Mouse (Mus musculus) left cerebral cortex, postnatal 25 days (tissue): ENCODE data around the gene Ncapd2. TPM values are rescaled to one million over a fixed set of nuclear protein-coding genes. Genes with fewer than 3 reads are reported as not detected.
A peak's percentile ranks its signal among the peaks of the same experiment; 100 is the strongest.

Experiments
- DNase-seq, 2 experiments: peaks; one replicate each; pipeline ENCODE4 v3.0.0; 2022; ENCODE audit warnings: low spot score in 2 of 2, mixed read lengths in 1 of 2
- intact Hi-C: fragments of 180-260 bp; cut with DNase I; formaldehyde crosslinking; loops from one replicate; pipeline ENCODE4 v1.15.1; 2025
- total RNA-seq, 2 experiments: library from RNA; stranded (reverse); gene quantifications; 2 replicates each; pipeline ENCODE4 v1.2.3; 2021

Ncapd2 gene
- total RNA-seq = 10 to 100 TPM; 18.9 to 25.6 TPM

- intact Hi-C loops = loop anchor here (1.0 kb wide), 1 partner anchor 24 kb away; the partner anchor contains the start of gene Vamp1
Measured at GRCm38 (mm10) chr6:125191332-125192015, at the start of gene Ncapd2, which contains the start of gene Mrpl51. Gene Ncapd2, minus strand, starts transcription at chr6:125191701. Gene Mrpl51, plus strand, starts transcription at chr6:125191801.

GRCm38 (mm10) chr6:125240617-125241016, 49.1 kb upstream of the Ncapd2 start:
- intact Hi-C loops = no loop called here
- DNase-seq = no peak

More at GRCm38 (mm10) chr6:125191332-125192015, at the start of gene Ncapd2, which contains the start of gene Mrpl51:
- peak; percentile 98 to 99 for DNase-seq

DNA sequence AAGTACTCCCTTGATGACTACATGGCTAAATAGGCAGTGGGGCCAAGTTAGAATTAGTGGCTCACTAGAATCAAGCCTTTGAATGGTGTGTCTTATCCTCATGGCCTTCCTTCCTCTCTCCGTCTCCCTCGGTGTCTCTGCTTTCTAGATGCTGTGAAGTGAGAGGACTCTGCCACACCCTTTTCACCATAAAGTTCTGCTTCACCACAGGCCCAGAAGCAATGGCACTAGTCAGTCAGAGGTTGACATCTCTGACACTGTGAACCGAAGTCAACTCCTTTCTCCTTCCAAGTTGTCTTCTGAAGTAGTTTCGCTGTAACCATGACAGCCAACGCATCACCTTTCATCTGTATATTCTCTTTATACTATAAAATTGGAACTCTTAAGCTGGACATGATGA, 48.0 kb upstream of the Ncapd2 start:
- intact Hi-C loops = no loop called here
- DNase-seq = no peak

DNA sequence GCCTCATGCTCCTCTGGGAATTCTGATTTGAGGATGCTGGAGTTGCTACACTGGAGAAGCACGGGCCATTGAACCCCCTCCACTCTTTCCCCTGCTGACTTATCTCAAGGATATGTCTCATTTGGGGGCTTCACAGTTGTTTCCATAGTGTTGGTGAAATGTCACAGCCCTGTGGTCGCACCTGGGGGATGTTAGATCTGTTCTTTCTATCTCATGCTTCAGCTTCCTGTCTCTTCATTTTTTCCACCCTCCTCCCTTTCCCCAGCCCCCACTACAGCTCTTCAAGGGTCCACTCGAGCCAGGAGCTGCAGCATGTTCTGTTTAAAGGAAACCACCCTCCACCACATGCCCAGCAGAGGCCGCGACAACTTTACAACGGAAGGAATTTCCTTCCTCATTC, 46.9 kb upstream of the Ncapd2 start:
- no peak for DNase-seq
- intact Hi-C loops = no loop called here

GRCm38 (mm10) chr6:125237421-125237820, 45.9 kb upstream of the Ncapd2 start:
- intact Hi-C loops = no loop called here
- no peak for DNase-seq

- intact Hi-C loops = no loop called here
- DNase-seq = no peak
Measured at GRCm38 (mm10) chr6:125236782-125237181, 45.3 kb upstream of the Ncapd2 start, which contains the start of gene Cd27. Gene Cd27, minus strand, starts transcription at chr6:125237010.

GRCm38 (mm10) chr6:125236341-125236740, 44.8 kb upstream of the Ncapd2 start:
- intact Hi-C loops = no loop called here
- no peak for DNase-seq

DNA sequence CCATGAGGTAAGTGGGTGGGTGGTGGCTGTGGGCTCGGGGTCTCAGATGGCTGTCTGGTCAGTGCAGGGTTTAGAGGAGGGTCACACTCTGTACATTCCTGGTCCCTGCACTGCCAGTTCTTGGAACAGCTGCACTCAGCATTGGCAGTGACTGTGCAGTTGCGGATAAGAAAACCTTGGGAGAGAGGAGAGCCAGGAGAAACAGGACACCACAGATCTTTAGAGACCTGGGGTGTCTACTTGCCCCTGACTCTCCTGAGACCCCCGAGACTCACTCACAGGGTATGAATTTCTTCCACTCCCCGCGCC, 43.0 kb upstream of the Ncapd2 start:
- no peak for DNase-seq
- intact Hi-C loops = no loop called here

DNA sequence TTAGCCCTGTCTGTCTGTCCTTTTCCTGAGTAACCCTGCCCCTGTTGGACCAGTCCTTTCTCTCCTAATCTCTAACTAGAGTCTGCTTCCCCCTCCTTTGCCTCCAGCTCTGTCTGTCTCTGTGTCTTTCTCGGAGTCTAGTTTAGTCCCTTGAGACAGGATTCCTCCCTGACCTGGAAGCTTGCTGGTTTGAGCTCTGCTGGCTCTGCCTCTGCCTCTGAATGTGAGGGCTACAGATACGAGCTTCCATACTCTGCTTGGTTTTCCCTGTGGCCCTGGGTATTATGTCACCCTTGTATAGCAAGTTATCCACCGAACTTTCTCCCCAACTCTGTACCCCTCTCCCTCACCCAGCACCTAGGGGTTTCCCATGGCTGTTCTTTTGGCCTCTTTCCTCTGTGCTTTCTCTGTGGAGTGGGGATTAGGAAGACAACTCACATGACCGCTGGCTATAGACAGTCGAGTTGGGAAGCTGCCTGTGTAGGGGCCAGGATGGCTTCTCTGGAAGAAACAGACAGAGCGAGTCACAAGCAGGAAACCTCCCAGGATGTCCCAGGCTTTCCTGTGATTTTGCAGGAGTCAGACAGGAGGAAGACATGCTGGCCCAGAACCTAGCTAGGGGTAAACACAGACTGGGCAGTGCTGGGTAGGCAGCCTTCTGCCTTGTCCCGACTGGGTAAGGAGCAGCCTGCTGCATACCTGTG, 42.5 kb upstream of the Ncapd2 start:
- intact Hi-C loops = no loop called here
- no peak for DNase-seq

DNA sequence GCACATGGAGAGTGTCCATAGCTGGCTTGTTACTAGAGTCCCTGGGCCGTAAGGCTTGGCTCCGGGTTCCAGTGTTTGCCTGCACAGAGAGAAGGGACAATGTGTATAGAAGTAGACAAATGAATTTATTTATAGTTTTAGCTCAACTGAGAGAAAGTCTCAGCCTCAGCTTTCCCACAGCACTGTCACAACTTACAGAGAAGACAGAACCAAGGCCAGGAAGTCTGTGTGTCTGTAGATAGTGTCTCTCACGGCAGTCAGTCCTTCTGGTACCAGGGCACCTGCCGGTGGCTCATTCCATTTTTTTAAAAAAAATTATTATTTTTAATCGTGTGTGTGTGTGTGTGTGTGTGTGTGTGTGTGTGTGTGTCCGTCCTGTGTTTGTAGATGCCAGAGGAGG, 41.0 kb upstream of the Ncapd2 start:
- intact Hi-C loops = no loop called here

GRCm38 (mm10) chr6:125232045-125232437, 40.5 kb upstream of the Ncapd2 start:
- intact Hi-C loops = no loop called here
- DNase-seq = no peak

More for the DNA sequence above, 41.0 kb upstream of the Ncapd2 start:
- no peak for DNase-seq

- intact Hi-C loops = no loop called here
- peak; percentile 41 to 50 for DNase-seq
Measured at GRCm38 (mm10) chr6:125231117-125232044, 39.9 kb upstream of the Ncapd2 start, which contains the start of gene Tapbpl. Gene Tapbpl, minus strand, starts transcription at chr6:125231860.

GRCm38 (mm10) chr6:125230571-125230970, 39.1 kb upstream of the Ncapd2 start:
- intact Hi-C loops = no loop called here

GRCm38 (mm10) chr6:125225518-125226115, 34.1 kb upstream of the Ncapd2 start:
- intact Hi-C loops = no loop called here
- DNase-seq = peak in 1 of 2 experiments; percentile 87

More at GRCm38 (mm10) chr6:125230571-125230970, 39.1 kb upstream of the Ncapd2 start:
- DNase-seq = no peak

GRCm38 (mm10) chr6:125222577-125222976, 31.1 kb upstream of the Ncapd2 start:
- intact Hi-C loops = no loop called here
- DNase-seq = no peak

DNA sequence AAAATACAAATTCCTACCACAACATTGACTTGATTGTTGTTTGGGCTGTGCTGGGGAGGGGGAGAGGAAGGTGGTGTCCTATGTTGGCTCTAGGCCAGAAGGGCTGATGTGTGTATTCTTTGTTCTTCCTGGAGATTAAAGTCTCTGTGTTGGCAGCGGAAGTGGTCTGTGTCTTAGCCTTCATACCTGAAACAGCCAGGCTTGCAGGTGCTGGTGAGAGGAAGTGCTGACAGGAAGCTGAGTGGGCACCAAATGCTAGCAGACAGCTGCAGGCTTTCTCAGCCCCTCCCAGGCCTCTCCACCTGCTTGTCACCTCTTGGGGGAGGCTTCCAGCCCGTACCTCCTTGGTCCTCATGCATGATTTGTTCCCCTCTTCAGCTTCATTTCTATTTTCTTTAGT, 30.6 kb upstream of the Ncapd2 start:
- intact Hi-C loops = no loop called here
- no peak for DNase-seq

- intact Hi-C loops = no loop called here
- no peak for DNase-seq
Measured at GRCm38 (mm10) chr6:125221115-125221745, 29.7 kb upstream of the Ncapd2 start.

GRCm38 (mm10) chr6:125218963-125219362, 27.5 kb upstream of the Ncapd2 start:
- peak; percentile 72 to 77 for DNase-seq
- intact Hi-C loops = loop anchor here (1.0 to 10.0 kb wide), 5 partner anchors 47 to 386 kb away; partner anchors contain the start of genes Gapdh and Iffo1

DNA sequence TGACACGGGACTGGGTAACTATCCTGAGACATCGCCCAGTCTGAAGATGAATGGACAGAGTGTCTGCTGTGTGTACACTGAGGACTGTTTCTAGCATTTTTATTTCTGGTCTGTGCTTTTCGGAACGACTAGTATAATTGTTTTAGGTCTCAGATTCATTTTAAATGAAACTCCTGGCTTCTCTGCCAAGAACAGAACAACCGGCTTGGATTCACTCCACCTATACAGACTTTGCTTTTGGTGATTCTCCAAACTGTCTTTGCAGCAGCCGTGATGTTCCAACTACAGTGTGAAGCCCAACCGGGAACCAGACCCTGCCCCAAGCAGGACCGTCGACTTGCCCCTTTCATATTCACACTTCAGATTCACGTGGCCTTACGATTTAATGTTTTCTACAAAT, 26.4 kb upstream of the Ncapd2 start:
- peak in 1 of 2 experiments; percentile 71 for DNase-seq
- intact Hi-C loops = loop anchor here (2.0 to 10.0 kb wide), 4 partner anchors 51 to 387 kb away; partner anchors contain the start of genes Gapdh and Iffo1
